Mouse (Mus musculus) MEL (cell line): Measurements from ENCODE around the gene Txndc12. TPM values are rescaled to one million over a fixed set of nuclear protein-coding genes. Genes with fewer than 3 reads are reported as not detected.

ENCODE experiments used
- DNase-seq: peaks from one replicate; pipeline ENCODE4 v3.0.0; 2011; ENCODE audit warnings: low read depth, low spot score
- H3K27ac ChIP-seq: 2 replicates; pipeline ENCODE4 v1.5.1; 2012; ENCODE audit warnings: low read depth, mild to moderate bottlenecking, control low read depth, low read length, moderate library complexity; ENCODE audit not compliant: control insufficient read depth
- H3K27me3 ChIP-seq, 2 experiments: fragments of 150-350 bp in 1 of 2; sonication (generic) in 1 of 2; 2 replicates each; pipeline ENCODE4 v1.6.1; 2012; ENCODE audit warnings: low read length in 2 of 2, mild to moderate bottlenecking in 2 of 2, improper control_type of control experiment in 1 of 2, moderate library complexity in 1 of 2; ENCODE audit not compliant: insufficient read depth in 2 of 2, control insufficient read depth in 1 of 2
- H3K36me3 ChIP-seq, 2 experiments: 2 replicates each; pipeline ENCODE4 v1.6.1; 2012 to 2014; ENCODE audit warnings: low read length in 2 of 2, improper control_type of control experiment in 1 of 2, inconsistent platforms in 1 of 2, mild to moderate bottlenecking in 1 of 2; ENCODE audit not compliant: insufficient read depth in 2 of 2, control insufficient read depth in 1 of 2
- H3K4me1 ChIP-seq, 2 experiments: fragments of 150-350 bp in 1 of 2; sonication (generic) in 1 of 2; 2 replicates each; pipeline ENCODE4 v1.6.1; 2012; ENCODE audit warnings: low read length in 2 of 2, improper control_type of control experiment in 1 of 2, mild to moderate bottlenecking in 1 of 2; ENCODE audit not compliant: insufficient read depth in 2 of 2, control insufficient read depth in 1 of 2
- H3K4me3 ChIP-seq, 2 experiments: fragments of 150-350 bp in 1 of 2; sonication (generic) in 1 of 2; 2 replicates each; pipeline ENCODE4 v1.5.1; 2012; ENCODE audit warnings: low read depth in 2 of 2, low read length in 2 of 2, mild to moderate bottlenecking in 2 of 2, moderate library complexity in 2 of 2, control low read depth in 1 of 2, improper control_type of control experiment in 1 of 2; ENCODE audit not compliant: control insufficient read depth in 1 of 2, insufficient read depth in 1 of 2
- H3K79me2 ChIP-seq: 2 replicates; pipeline ENCODE4 v1.6.1; 2012; ENCODE audit warnings: mild to moderate bottlenecking, low read length, moderate library complexity; ENCODE audit not compliant: control insufficient read depth, poor library complexity, insufficient read depth
- H3K9ac ChIP-seq: 2 replicates; pipeline ENCODE4 v1.6.1; 2012; ENCODE audit warnings: low read depth, mild to moderate bottlenecking, control low read depth, low read length, moderate library complexity; ENCODE audit not compliant: control insufficient read depth, poor library complexity, severe bottlenecking
- H3K9me3 ChIP-seq: fragments of 150-350 bp; sonication (generic); replicated peaks from 2 replicates; pipeline ENCODE4 v1.6.1; 2012; ENCODE audit warnings: mild to moderate bottlenecking, low read length, improper control_type of control experiment, moderate library complexity; ENCODE audit not compliant: insufficient read depth
- CHD1 ChIP-seq: IDR thresholded peaks from 2 replicates; pipeline ENCODE4 v1.6.1; 2012; ENCODE audit warnings: low read depth, mild to moderate bottlenecking, inconsistent platforms, low read length, improper control_type of control experiment
- CTCF ChIP-seq, 3 experiments: IDR thresholded peaks in 2 of 3; conservative IDR thresholded peaks in 1 of 3; 2 replicates each; pipeline ENCODE4 v1.5.1; 2011 to 2012; ENCODE audit warnings: low read length in 3 of 3, low read depth in 2 of 3, mild to moderate bottlenecking in 2 of 3, improper control_type of control experiment in 1 of 3, inconsistent platforms in 1 of 3, mixed read lengths in 1 of 3, moderate library complexity in 1 of 3; ENCODE audit not compliant: control insufficient read depth in 1 of 3, insufficient read depth in 1 of 3, poor library complexity in 1 of 3, severe bottlenecking in 1 of 3
- ELF1 ChIP-seq: IDR thresholded peaks from 2 replicates; pipeline ENCODE4 v1.6.1; 2014; ENCODE audit warnings: low read depth, mild to moderate bottlenecking, inconsistent platforms, low read length, improper control_type of control experiment, moderate library complexity
- EP300 ChIP-seq, 2 experiments: IDR thresholded peaks; 2 replicates each; pipeline ENCODE4 v1.6.1; 2011; ENCODE audit warnings: improper control_type of control experiment in 2 of 2, low read length in 2 of 2, low read depth in 1 of 2, mild to moderate bottlenecking in 1 of 2
- ETS1 ChIP-seq: IDR thresholded peaks from 2 replicates; pipeline ENCODE4 v1.6.1; 2012; ENCODE audit warnings: low read depth, mild to moderate bottlenecking, inconsistent platforms, low read length, improper control_type of control experiment, moderate library complexity
- HCFC1 ChIP-seq: IDR thresholded peaks from 2 replicates; pipeline ENCODE4 v1.6.1; 2012; ENCODE audit warnings: low read depth, mild to moderate bottlenecking, inconsistent platforms, low read length, improper control_type of control experiment, moderate library complexity
- KAT2A ChIP-seq: conservative IDR thresholded peaks from 2 replicates; pipeline ENCODE4 v1.6.1; 2012; ENCODE audit warnings: low read depth, low read length, improper control_type of control experiment, inconsistent platforms
- MAX ChIP-seq: IDR thresholded peaks from 2 replicates; pipeline ENCODE4 v1.6.1; 2011; ENCODE audit warnings: low read length, improper control_type of control experiment
- MAZ ChIP-seq: IDR thresholded peaks from 2 replicates; pipeline ENCODE4 v1.6.1; 2012; ENCODE audit warnings: low read depth, mild to moderate bottlenecking, inconsistent platforms, low read length, improper control_type of control experiment
- MEF2A ChIP-seq: IDR thresholded peaks from 2 replicates; pipeline ENCODE4 v1.6.1; 2014; ENCODE audit warnings: low read depth, mild to moderate bottlenecking, inconsistent platforms, low read length, improper control_type of control experiment; ENCODE audit not compliant: poor library complexity, insufficient replicate concordance, severe bottlenecking; ENCODE audit errors: extremely low read depth
- MYC ChIP-seq: IDR thresholded peaks from 2 replicates; pipeline ENCODE4 v1.6.1; 2011; ENCODE audit warnings: low read depth, mild to moderate bottlenecking, low read length, improper control_type of control experiment, moderate library complexity
- NELFE ChIP-seq: IDR thresholded peaks from 2 replicates; pipeline ENCODE4 v1.6.1; 2011; ENCODE audit warnings: low read depth, low read length, improper control_type of control experiment
- NRF1 ChIP-seq: IDR thresholded peaks from 2 replicates; pipeline ENCODE4 v1.6.1; 2014; ENCODE audit warnings: low read depth, mild to moderate bottlenecking, inconsistent platforms, low read length, improper control_type of control experiment, moderate library complexity; ENCODE audit not compliant: poor library complexity, insufficient read depth, severe bottlenecking
- POLR2A ChIP-seq, 2 experiments: IDR thresholded peaks; 2 replicates each; pipeline ENCODE4 v1.6.1; 2011 to 2012; ENCODE audit warnings: low read length in 2 of 2, mild to moderate bottlenecking in 2 of 2, control low read depth in 1 of 2, improper control_type of control experiment in 1 of 2, low read depth in 1 of 2, moderate library complexity in 1 of 2; ENCODE audit not compliant: control insufficient read depth in 1 of 2, insufficient read depth in 1 of 2, poor library complexity in 1 of 2
- SIN3A ChIP-seq: IDR thresholded peaks from 2 replicates; pipeline ENCODE4 v1.6.1; 2012; ENCODE audit warnings: low read length, improper control_type of control experiment, inconsistent platforms
- TAL1 ChIP-seq: IDR thresholded peaks from 2 replicates; pipeline ENCODE4 v1.6.1; 2012; ENCODE audit warnings: mild to moderate bottlenecking, inconsistent platforms, low read length, moderate library complexity, mixed read lengths
- TBP ChIP-seq: IDR thresholded peaks from 2 replicates; pipeline ENCODE4 v1.8.0; 2011; ENCODE audit warnings: low read depth, low read length, improper control_type of control experiment
- UBTF ChIP-seq: IDR thresholded peaks from 2 replicates; pipeline ENCODE4 v1.6.1; 2012; ENCODE audit warnings: low read depth, mild to moderate bottlenecking, inconsistent platforms, low read length, improper control_type of control experiment, moderate library complexity, borderline replicate concordance; ENCODE audit not compliant: insufficient read depth
- USF1 ChIP-seq: IDR thresholded peaks from 2 replicates; pipeline ENCODE4 v1.6.1; 2014; ENCODE audit warnings: low read depth, mild to moderate bottlenecking, inconsistent platforms, low read length, improper control_type of control experiment, moderate library complexity
- USF2 ChIP-seq, 2 experiments: IDR thresholded peaks; 2 replicates each; pipeline ENCODE4 v1.6.1; 2011 to 2012; ENCODE audit warnings: improper control_type of control experiment in 2 of 2, low read length in 2 of 2, borderline replicate concordance in 1 of 2, inconsistent platforms in 1 of 2, low read depth in 1 of 2, mild to moderate bottlenecking in 1 of 2; ENCODE audit not compliant: insufficient read depth in 1 of 2
- ZKSCAN1 ChIP-seq: IDR thresholded peaks from 2 replicates; pipeline ENCODE4 v1.6.1; 2012; ENCODE audit warnings: low read depth, mild to moderate bottlenecking, inconsistent platforms, low read length, improper control_type of control experiment, moderate library complexity
- ZNF384 ChIP-seq: IDR thresholded peaks from 2 replicates; pipeline ENCODE4 v1.6.1; 2012; ENCODE audit warnings: low read depth, mild to moderate bottlenecking, inconsistent platforms, low read length, improper control_type of control experiment
- polyA plus RNA-seq, 2 experiments: library from polyadenylated mRNA; stranded (reverse) in 1 of 2; unstranded in 1 of 2; fragments of >175 nt in 1 of 2; fragments of >200 nt in 1 of 2; gene quantifications; 2 replicates each; pipeline versions ENCODE4 v1.2.1 to v1.2.4; 2012; ENCODE audit warnings: low replicate concordance in 2 of 2, low read depth in 1 of 2; ENCODE audit not compliant: insufficient read length in 2 of 2, insufficient read depth in 1 of 2, missing spikeins in 1 of 2
- total RNA-seq: library from RNA; depleted of rRNA; stranded (reverse); fragments of 300-350 nt; gene quantifications from 2 replicates; pipeline ENCODE4 v1.2.3, GENCODE M21; 2012

Txndc12 gene
- total and polyA plus RNA-seq, 3 experiments, result 14.9 to 145 (median 47.4) TPM

GRCm38 (mm10) chr4:108830698-108831097, 3.7 kb upstream of the Txndc12 start:
- DNase-seq, result no peak
- Histone ChIP-seq H3K4me3 (no peak overlapping the region), H3K27ac (no peak overlapping the region), H3K9ac (no peak overlapping the region), H3K36me3 (peaks cover 12 to 20% of the 10 kb centered on the region in 2 experiments), H3K9me3 (no peaks in the 10 kb centered on the region), H3K4me1 (peaks cover 5 to 9% of the 10 kb centered on the region in 2 experiments), H3K79me2 (peaks cover 23% of the 10 kb centered on the region), H3K27me3 (no peaks in the 10 kb centered on the region)
- TF ChIP-seq CTCF (IDR thresholded peaks at IDR 0.05 in 2 of 3, conservative IDR thresholded peaks at IDR 0.05 in 1 of 3; ENCODE audit: control insufficient read depth in 1 of 3, insufficient read depth in 1 of 3, low read depth in 2 of 3, low read length in 3 of 3, poor library complexity in 1 of 3, severe bottlenecking in 1 of 3) (no peak), TAL1 (no peak)

- DNase-seq, result peak; percentile 95
- Histone ChIP-seq H3K27ac (peak within 1 kb of the TSS; percentile 96), H3K4me1 (peaks cover 5 to 9% of the 10 kb centered on the region in 2 experiments), H3K9ac (peak within 1 kb of the TSS; percentile 93), H3K36me3 (peaks cover 0 to 24% of the 10 kb centered on the region in 2 experiments; a peak in 2 of 4 replicates), H3K79me2 (peaks cover 33% of the 10 kb centered on the region), H3K9me3 (no peaks in the 10 kb centered on the region), H3K4me3 (peak within 1 kb of the TSS; percentile 79 to 88), H3K27me3 (no peaks in the 10 kb centered on the region)
- TF ChIP-seq SIN3A (peak; percentile 81), HCFC1 (peak; percentile 90), ELF1 (peak; percentile 89), TAL1 (no peak), UBTF (no peak), MYC (no peak), KAT2A (peak; percentile 64; the same call in 1 of the 2 replicates), MAZ (peak; percentile 88), MEF2A (no peak), ZKSCAN1 (no peak), TBP (peak; percentile 48; the same call in 1 of the 2 replicates), USF2 (IDR thresholded peaks at IDR 0.05; ENCODE audit: borderline replicate concordance in 1 of 2, insufficient read depth in 1 of 2, low read depth in 1 of 2, low read length in 2 of 2) (peak in 1 of 2 experiments; percentile 80; a peak in 2 of 4 replicates), MAX (peak; percentile 65), EP300 (IDR thresholded peaks at IDR 0.05; ENCODE audit: low read depth in 1 of 2, low read length in 2 of 2) (0 out of 4 replicates have a peak, but pooled peaks of 1 of the 2 experiments have one; percentile 7), ETS1 (peak; percentile 73), ZNF384 (0 out of 2 replicates have a peak, but pooled peaks have one; percentile 29), POLR2A (IDR thresholded peaks at IDR 0.05; ENCODE audit: control insufficient read depth in 1 of 2, insufficient read depth in 1 of 2, low read depth in 1 of 2, low read length in 2 of 2, poor library complexity in 1 of 2) (peak in 1 of 2 experiments; percentile 81; a peak in 3 of 4 replicates), CHD1 (peak; percentile 67; the same call in 1 of the 2 replicates), NELFE (peak; percentile 52; the same call in 1 of the 2 replicates), USF1 (peak; percentile 97), NRF1 (peak; percentile 48; the same call in 1 of the 2 replicates)
Observed at GRCm38 (mm10) chr4:108832916-108833827, 1.2 kb upstream of the Txndc12 start, which contains the start of gene Btf3l4. Gene Btf3l4, minus strand, starts transcription at chr4:108833614.
